Mouse (Mus musculus) hindbrain, embryonic 11.5 days (tissue): ENCODE measurements around the gene Gm10670. TPM values are rescaled to one million over a fixed set of nuclear protein-coding genes. Genes with fewer than 3 reads are reported as not detected.
"Not testable (repeated sequence)": the region's sequence is repeated elsewhere in the genome, so short reads cannot be mapped to it uniquely, and the experiment has no call there.

ENCODE experiments used
- ATAC-seq: fragments of 200-750 bp; cut with Nextera tagmentation; 2 replicates; pipeline ENCODE4 v1.8.0; 2017; ENCODE audit warnings: mild to moderate bottlenecking, moderate TSS enrichment, moderate library complexity; ENCODE audit not compliant: low FRiP score
- DNase-seq: peaks from one replicate; pipeline ENCODE4 v3.0.0-alpha.2; 2015; ENCODE audit warnings: low spot score
- H3K27ac ChIP-seq: fragments of 300-500 bp; sonication (generic); 2 replicates; pipeline ENCODE4 v1.5.1; 2014; ENCODE audit warnings: mild to moderate bottlenecking, low read depth, low read length
- H3K27me3 ChIP-seq: fragments of 300-500 bp; sonication (generic); 2 replicates; pipeline ENCODE4 v1.6.1; 2014; ENCODE audit warnings: mild to moderate bottlenecking, low read length, moderate library complexity, mixed read lengths; ENCODE audit not compliant: control insufficient read depth, insufficient read depth
- H3K36me3 ChIP-seq: fragments of 300-500 bp; sonication (generic); 2 replicates; pipeline ENCODE4 v1.6.1; 2014; ENCODE audit warnings: mild to moderate bottlenecking, low read length, moderate library complexity, mixed read lengths; ENCODE audit not compliant: control insufficient read depth, insufficient read depth
- H3K4me1 ChIP-seq: fragments of 300-500 bp; sonication (generic); replicated peaks from 2 replicates; pipeline ENCODE4 v1.6.1; 2014; ENCODE audit warnings: low read length, mixed read lengths; ENCODE audit not compliant: control insufficient read depth, insufficient read depth
- H3K4me2 ChIP-seq: fragments of 300-500 bp; sonication (generic); replicated peaks from 2 replicates; pipeline ENCODE4 v1.6.1; 2014; ENCODE audit warnings: mild to moderate bottlenecking, low read depth, low read length
- H3K4me3 ChIP-seq: fragments of 300-500 bp; sonication (generic); 2 replicates; pipeline ENCODE4 v1.5.1; 2014; ENCODE audit warnings: low read depth, low read length
- H3K9ac ChIP-seq: fragments of 300-500 bp; sonication (generic); 2 replicates; pipeline ENCODE4 v1.6.1; 2014; ENCODE audit warnings: low read depth, low read length
- H3K9me3 ChIP-seq: fragments of 300-500 bp; sonication (generic); 2 replicates; pipeline ENCODE4 v1.6.1; 2016; ENCODE audit warnings: low read length; ENCODE audit not compliant: control insufficient read depth
- WGBS: fragments of 180-500 bp; shearing (Covaris S2); extraction: QIAGEN DNeasy Blood & Tissue Kit; methylation state at CpG from one replicate; pipeline ENCODE4 v1.1.7; 2014; 5-methylcytosine and 5-hydroxymethylcytosine counted together
- polyA plus RNA-seq: library from polyadenylated mRNA; unstranded; fragments of >200 nt; fragmentation: Nextera tagmentation; extraction: Ambion mirVana; gene quantifications from 2 replicates; pipeline ENCODE4 v1.2.1, GENCODE M21; 2014

Gm10670 gene
- not detected in 2 replicates for polyA plus RNA-seq

DNA sequence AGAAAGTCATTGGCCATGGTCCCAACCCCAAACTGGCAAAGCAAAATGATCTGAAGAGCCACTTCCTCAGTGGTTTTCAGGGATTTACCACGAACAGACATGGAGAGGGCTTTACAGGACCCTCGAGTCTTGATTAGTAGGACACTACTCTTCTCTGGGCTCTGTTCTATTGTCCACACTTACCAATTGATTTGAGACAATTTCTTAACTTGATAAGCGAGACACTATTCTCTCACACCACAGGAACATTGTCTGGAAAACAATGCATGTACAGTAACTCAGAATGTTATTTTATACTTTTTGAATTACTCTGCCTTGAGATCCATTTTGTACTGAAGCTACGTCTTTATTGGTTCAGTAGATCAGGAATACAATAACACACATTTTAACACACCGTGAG is at the start of gene Gm10670:
Gm10670 (minus strand) TSS at position 101 of the 400 bp plus-strand sequence.
- ATAC-seq, H3K27ac ChIP-seq: not testable (repeated sequence)
- no CpG with 5 or more reads among the region's 5 CpGs for WGBS

DNA sequence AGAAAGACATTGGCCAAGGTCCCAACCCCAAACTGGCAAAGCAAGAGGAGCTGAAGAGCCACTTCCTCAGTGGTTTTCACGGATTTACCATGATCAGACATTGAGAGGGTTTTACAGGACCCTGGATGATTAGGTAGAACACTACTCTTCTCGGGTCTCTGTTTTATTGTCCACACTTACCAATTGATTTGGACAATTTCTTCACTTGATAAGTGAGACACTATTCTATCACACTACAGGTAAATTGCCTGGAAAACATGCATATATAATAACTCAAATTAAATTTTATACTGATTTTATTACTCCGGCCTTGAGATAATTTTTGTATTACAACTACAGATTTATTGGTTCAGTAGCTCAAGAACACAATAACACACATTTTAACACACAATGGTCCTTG is 35.7 kb upstream of the Gm10670 start, which contains the start of gene Vmn1r103:
Vmn1r103 (minus strand) TSS at position 101 of the 400 bp plus-strand sequence.
- H3K4me2 ChIP-seq, H3K27me3 ChIP-seq, H3K4me1 ChIP-seq, H3K27ac ChIP-seq, H3K9me3 ChIP-seq, DNase-seq, ATAC-seq, H3K9ac ChIP-seq, H3K4me3 ChIP-seq, H3K36me3 ChIP-seq: not testable (repeated sequence)
- no CpG with 5 or more reads among the region's 3 CpGs for WGBS

More for the DNA sequence above, at the start of gene Gm10670:
- not testable (repeated sequence) for H3K9ac ChIP-seq, H3K36me3 ChIP-seq, H3K4me2 ChIP-seq, H3K4me1 ChIP-seq, H3K4me3 ChIP-seq, H3K27me3 ChIP-seq, H3K9me3 ChIP-seq, DNase-seq

DNA sequence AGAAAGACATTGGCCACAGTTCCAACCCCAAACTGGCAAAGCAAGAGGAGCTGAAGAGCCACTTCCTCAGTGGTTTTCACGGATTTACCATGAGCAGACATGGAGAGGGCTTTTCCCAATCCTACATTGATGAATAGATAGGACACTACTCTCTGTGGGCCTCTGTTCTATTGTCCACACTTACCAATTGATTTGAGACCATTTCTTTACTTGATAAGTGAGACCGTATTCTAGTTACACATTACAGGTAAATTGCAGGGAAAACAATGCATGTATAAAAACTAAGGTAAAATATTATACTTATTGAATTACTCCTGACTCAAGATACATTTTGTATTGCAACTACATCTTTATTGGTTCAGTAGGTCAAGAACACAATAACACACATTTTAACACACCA is 32.2 kb downstream of the Gm10670 start, which contains the start of gene Vmn1r101:
Vmn1r101 (minus strand) TSS at position 101 of the 400 bp plus-strand sequence.
- not testable (repeated sequence) for H3K4me1 ChIP-seq, ATAC-seq, H3K9me3 ChIP-seq, H3K27ac ChIP-seq, H3K9ac ChIP-seq, DNase-seq, H3K36me3 ChIP-seq, H3K27me3 ChIP-seq, H3K4me2 ChIP-seq, H3K4me3 ChIP-seq
- WGBS: no CpG with 5 or more reads among the region's 2 CpGs

Other genes starting within 250 kb of the Gm10670 start
- not detected in 2 replicates for gene Gm4498, start 241.1 kb downstream of the Gm10670 start, polyA plus RNA-seq
- not detected in 2 replicates for gene Gm5890, start 212.1 kb downstream of the Gm10670 start, polyA plus RNA-seq
- not detected in 2 replicates for gene Gm4133, start 140.9 kb downstream of the Gm10670 start, polyA plus RNA-seq
- not detected in 2 replicates for gene Gm5728, start 99.5 kb downstream of the Gm10670 start, polyA plus RNA-seq
- not detected in 2 replicates for gene Vmn1r100, start 57.0 kb downstream of the Gm10670 start, polyA plus RNA-seq
- not detected in 2 replicates for gene Vmn1r101, start 32.3 kb downstream of the Gm10670 start, polyA plus RNA-seq
- gene Vmn1r103, start 35.6 kb upstream of the Gm10670 start, polyA plus RNA-seq: not detected in 2 replicates
- not detected in 2 replicates for gene Vmn1r104, start 58.9 kb upstream of the Gm10670 start, polyA plus RNA-seq
- gene Gm5726, start 70.8 kb upstream of the Gm10670 start, polyA plus RNA-seq: not detected in 2 replicates
- gene Gm4141, start 101.3 kb upstream of the Gm10670 start, polyA plus RNA-seq: not detected in 2 replicates
- gene Gm4513, start 124.1 kb upstream of the Gm10670 start, polyA plus RNA-seq: not detected in 2 replicates
- not detected in 2 replicates for gene Vmn1r107, start 194.0 kb upstream of the Gm10670 start, polyA plus RNA-seq
- gene Vmn1r111, start 228.3 kb upstream of the Gm10670 start, polyA plus RNA-seq: not detected in 2 replicates